Comparison of ENCODE assay signal across 25 mouse cellular contexts in the genomic region with DNA sequence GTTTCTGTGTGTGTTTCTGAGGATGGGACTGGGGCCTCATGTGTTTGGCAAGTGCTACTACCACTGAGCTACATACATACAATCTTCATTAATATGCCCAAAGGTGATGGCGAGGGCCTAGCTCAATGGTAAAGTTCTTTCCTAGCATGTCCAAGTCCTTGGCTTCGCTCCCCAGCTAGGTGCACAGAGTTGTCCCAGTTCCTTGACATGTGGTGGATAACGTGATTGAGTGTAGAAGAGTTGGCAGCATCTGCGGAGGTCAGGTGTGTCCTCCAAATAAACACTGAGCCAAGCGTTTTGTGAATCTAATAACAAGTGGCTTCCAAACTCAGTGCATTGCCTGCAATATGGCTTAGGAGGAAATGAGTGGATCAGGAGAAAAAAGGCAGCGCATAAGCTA. TPM values are rescaled to one million over a fixed set of nuclear protein-coding genes. Genes with fewer than 3 reads are reported as not detected.
DNase-seq lines count a peak whose midpoint lies in the region; ATAC-seq and TF ChIP-seq lines count a peak whose summit lies in the region.
"Had no signal": no experiment of that assay in that cellular context is flagged by ENCODE, and none has a peak within 500 bp of the region (broad histone marks: within the 10 kb centered on the region; RNA-seq: fewer than 3 reads in every experiment).

No protein-coding gene starts in this region.

- no peak overlapping the region for H3K9ac ChIP-seq in heart, embryonic 12.5 days
- H3K9ac ChIP-seq in liver, embryonic 12.5 days, result no peak overlapping the region
- H3K9ac ChIP-seq in liver, embryonic 11.5 days (ENCODE audit: low read depth, low read length), result no peak overlapping the region
- H3K9ac ChIP-seq: embryonic facial prominence, embryonic 12.5 days; embryonic facial prominence, embryonic 15.5 days; forebrain, postnatal 0 days; hindbrain, embryonic 12.5 days; hindbrain, embryonic 15.5 days had no signal

- TF ChIP-seq POLR2A in kidney, adult 2 months (IDR thresholded peaks at IDR 0.05; ENCODE audit: low read depth, low read length), result no peak

- H3K27me3 ChIP-seq in heart, embryonic 12.5 days (replicated peaks), result no peaks in the 10 kb centered on the region
- no peaks in the 10 kb centered on the region for H3K27me3 ChIP-seq in heart, embryonic 10.5 days (ENCODE audit: insufficient read depth, poor library complexity, severe bottlenecking)
- no peaks in the 10 kb centered on the region for H3K27me3 ChIP-seq in kidney, adult 2 months (replicated peaks; ENCODE audit: control insufficient read depth, insufficient read depth, low read length)
- H3K27me3 ChIP-seq in liver, embryonic 12.5 days (replicated peaks), result no peaks in the 10 kb centered on the region
- H3K27me3 ChIP-seq in liver, embryonic 11.5 days (replicated peaks; ENCODE audit: control insufficient read depth, insufficient read depth, low read length), result no peaks in the 10 kb centered on the region
- H3K27me3 ChIP-seq: CH12.LX; embryonic facial prominence, embryonic 12.5 days; embryonic facial prominence, embryonic 15.5 days; hindbrain, embryonic 12.5 days; hindbrain, embryonic 15.5 days; Patski had no signal

- peak; percentile 95 for DNase-seq in heart, adult 11 months
- peak; percentile 48 for DNase-seq in heart, adult 8-10 months (ENCODE audit: low spot score)
- DNase-seq in heart, embryonic 10.5 days (ENCODE audit: low spot score), result no peak
- peak; percentile 43 for DNase-seq in kidney, adult 2 months
- DNase-seq in kidney, postnatal 14 days, result no peak
- no peak for DNase-seq in liver, embryonic 11.5 days (ENCODE audit: low spot score)
- DNase-seq: adrenal gland, postnatal 10 days; adrenal gland, postnatal 36 days; B cell, adult 2 months; cerebellum, adult 11 months; cerebellum, adult 2 months; cerebellum, adult 9-11 months; cerebellum, postnatal 25 days; forebrain, postnatal 0 days had no signal

- 90% methylated on average over 6 of the region's 6 CpGs for WGBS in heart, embryonic 12.5 days
- WGBS in heart, embryonic 10.5 days, result 90% methylated on average over 6 of the region's 6 CpGs
- WGBS in kidney, adult 2 months, result 75% methylated on average over 6 of the region's 6 CpGs
- 82% methylated on average over 6 of the region's 6 CpGs for WGBS in liver, embryonic 12.5 days (ENCODE audit: insufficient replicate concordance)
- WGBS in liver, embryonic 11.5 days, result 88% methylated on average over 6 of the region's 6 CpGs

- ATAC-seq in heart, embryonic 12.5 days (ENCODE audit: insufficient number of reproducible peaks, low FRiP score), result no peak
- ATAC-seq in liver, embryonic 12.5 days, result no peak
- no peak for ATAC-seq in liver, embryonic 11.5 days (replicated peaks; ENCODE audit: low FRiP score)
- ATAC-seq: forebrain, embryonic 14.5 days; forebrain, postnatal 0 days; intestine, postnatal 0 days; Patski had no signal

- no peak overlapping the region for H3K27ac ChIP-seq in heart, embryonic 12.5 days (ENCODE audit: poor library complexity, severe bottlenecking)
- no peak overlapping the region for H3K27ac ChIP-seq in heart, embryonic 10.5 days
- no peak overlapping the region for H3K27ac ChIP-seq in kidney, adult 2 months (ENCODE audit: insufficient read depth, low read depth, low read length)
- peak overlapping the region; percentile 87; the same call in 1 of the 2 replicates for H3K27ac ChIP-seq in liver, embryonic 12.5 days
- no peak overlapping the region for H3K27ac ChIP-seq in liver, embryonic 11.5 days (ENCODE audit: low read depth, low read length)
- H3K27ac ChIP-seq: embryonic facial prominence, embryonic 12.5 days; embryonic facial prominence, embryonic 15.5 days; hindbrain, embryonic 12.5 days; hindbrain, embryonic 15.5 days had no signal

- no peaks in the 10 kb centered on the region for H3K9me3 ChIP-seq in heart, embryonic 12.5 days (replicated peaks)
- no peaks in the 10 kb centered on the region for H3K9me3 ChIP-seq in heart, embryonic 10.5 days
- H3K9me3 ChIP-seq in liver, embryonic 12.5 days (replicated peaks), result no peaks in the 10 kb centered on the region
- H3K9me3 ChIP-seq in liver, embryonic 11.5 days (ENCODE audit: control insufficient read depth, low read length), result no peaks in the 10 kb centered on the region
- H3K9me3 ChIP-seq: embryonic facial prominence, embryonic 12.5 days; embryonic facial prominence, embryonic 15.5 days; G1E; hindbrain, embryonic 12.5 days; hindbrain, embryonic 15.5 days had no signal

- no peak for TF ChIP-seq CTCF in kidney, adult 2 months (conservative IDR thresholded peaks at IDR 0.05; ENCODE audit: insufficient read depth, insufficient read length, low read depth, low read length)

- H3K4me2 ChIP-seq in heart, embryonic 12.5 days, result no peak overlapping the region
- no peak overlapping the region for H3K4me2 ChIP-seq in liver, embryonic 12.5 days
- no peak overlapping the region for H3K4me2 ChIP-seq in liver, embryonic 11.5 days
- H3K4me2 ChIP-seq: embryonic facial prominence, embryonic 12.5 days; embryonic facial prominence, embryonic 15.5 days; hindbrain, embryonic 12.5 days; hindbrain, embryonic 15.5 days had no signal

- H3K4me3 ChIP-seq in heart, embryonic 12.5 days, result no peak overlapping the region
- H3K4me3 ChIP-seq in heart, embryonic 10.5 days, result no peak overlapping the region
- H3K4me3 ChIP-seq in kidney, adult 2 months (ENCODE audit: insufficient read depth, low read depth, low read length), result no peak overlapping the region
- no peak overlapping the region for H3K4me3 ChIP-seq in liver, embryonic 12.5 days
- no peak overlapping the region for H3K4me3 ChIP-seq in liver, embryonic 11.5 days (ENCODE audit: low read depth, low read length)
- H3K4me3 ChIP-seq: embryonic facial prominence, embryonic 12.5 days; embryonic facial prominence, embryonic 15.5 days; hindbrain, embryonic 12.5 days; hindbrain, embryonic 15.5 days had no signal

- peaks cover 91% of the 10 kb centered on the region for H3K36me3 ChIP-seq in heart, embryonic 12.5 days
- H3K36me3 ChIP-seq in heart, embryonic 10.5 days, result peaks cover 94% of the 10 kb centered on the region
- peaks cover 3% of the 10 kb centered on the region; the same call in 1 of the 2 replicates for H3K36me3 ChIP-seq in kidney, adult 2 months (ENCODE audit: control insufficient read depth, insufficient read depth, low read length)
- peaks cover 94% of the 10 kb centered on the region for H3K36me3 ChIP-seq in liver, embryonic 12.5 days
- H3K36me3 ChIP-seq in liver, embryonic 11.5 days (ENCODE audit: control insufficient read depth, insufficient read depth, low read length), result peaks cover 71% of the 10 kb centered on the region

- H3K4me1 ChIP-seq in heart, embryonic 12.5 days (replicated peaks), result peaks cover 28% of the 10 kb centered on the region
- H3K4me1 ChIP-seq in heart, embryonic 10.5 days, result peaks cover 13% of the 10 kb centered on the region; the same call in 1 of the 2 replicates
- H3K4me1 ChIP-seq in kidney, adult 2 months (ENCODE audit: control insufficient read depth, insufficient read depth, low read length), result peaks cover 17% of the 10 kb centered on the region
- peaks cover 33% of the 10 kb centered on the region for H3K4me1 ChIP-seq in liver, embryonic 12.5 days
- peaks cover 12% of the 10 kb centered on the region for H3K4me1 ChIP-seq in liver, embryonic 11.5 days (replicated peaks; ENCODE audit: control insufficient read depth, insufficient read depth, low read length)
- H3K4me1 ChIP-seq: embryonic facial prominence, embryonic 12.5 days; embryonic facial prominence, embryonic 15.5 days; hindbrain, embryonic 12.5 days had no signal

RNA-seq across cellular contexts. Expression of a gene that starts 18.2 kb away (rescaled TPM):
- polyA plus RNA-seq in heart, embryonic 12.5 days (2016; fragmentation: Nextera tagmentation; extraction: Ambion mirVana), result 85.7 and 90.4 TPM in 2 replicates
- 10 to 100 TPM; 21.4 to 28.7 (median 28.1) TPM for total RNA-seq in heart, adult 8-10 months (2022)
- polyA plus RNA-seq in heart, embryonic 10.5 days (2016; fragmentation: Nextera tagmentation; extraction: Ambion mirVana), result 122 and 199 TPM in 2 replicates
- 393 and 447 TPM in 2 replicates for polyA plus RNA-seq in kidney, adult 2 months (2012; rRNA removed)
- 267 and 280 TPM in 2 replicates for polyA plus RNA-seq in liver, embryonic 12.5 days (2016; fragmentation: Nextera tagmentation; extraction: Ambion mirVana)
- 184 and 210 TPM in 2 replicates for polyA plus RNA-seq in liver, embryonic 11.5 days (2014; fragmentation: Nextera tagmentation; extraction: Ambion mirVana)

RNA-seq across cellular contexts. Expression of a gene that starts 59.7 kb away (rescaled TPM):
- polyA plus RNA-seq in heart, embryonic 12.5 days (2016; fragmentation: Nextera tagmentation; extraction: Ambion mirVana), result 38.8 and 40.7 TPM in 2 replicates
- 10 to 100 TPM in 3 of 4 experiments, 1 to 10 TPM in 1; 7.1 to 13.4 (median 11.6) TPM for total RNA-seq in heart, adult 8-10 months (2022)
- 32.4 and 37.3 TPM in 2 replicates for polyA plus RNA-seq in heart, embryonic 10.5 days (2016; fragmentation: Nextera tagmentation; extraction: Ambion mirVana)
- 80.6 and 96.2 TPM in 2 replicates for polyA plus RNA-seq in kidney, adult 2 months (2012; rRNA removed)
- 22.9 and 23.1 TPM in 2 replicates for polyA plus RNA-seq in liver, embryonic 12.5 days (2016; fragmentation: Nextera tagmentation; extraction: Ambion mirVana)
- polyA plus RNA-seq in liver, embryonic 11.5 days (2014; fragmentation: Nextera tagmentation; extraction: Ambion mirVana), result 34.7 and 38.4 TPM in 2 replicates

Comparison
In these comparisons a context has a peak if more than half of its experiments do, and no peak if none do; other contexts are left out.
1. DNase-seq: peak in heart, adult 11 months (single experiment), heart, adult 8-10 months (single experiment) and kidney, adult 2 months (single experiment); none in heart, embryonic 10.5 days (single experiment), kidney, postnatal 14 days (single experiment) and liver, embryonic 11.5 days (single experiment).